Mouse (Mus musculus) MEL (cell line): Measurements from ENCODE around the gene H2afy. TPM values are rescaled to one million over a fixed set of nuclear protein-coding genes. Genes with fewer than 3 reads are reported as not detected.

Source experiments
- DNase-seq: peaks from one replicate; pipeline ENCODE4 v3.0.0; 2011; ENCODE audit warnings: low read depth, low spot score
- H3K27ac ChIP-seq: 2 replicates; pipeline ENCODE4 v1.5.1; 2012; ENCODE audit warnings: low read depth, mild to moderate bottlenecking, control low read depth, low read length, moderate library complexity; ENCODE audit not compliant: control insufficient read depth
- H3K27me3 ChIP-seq, 2 experiments: fragments of 150-350 bp in 1 of 2; sonication (generic) in 1 of 2; 2 replicates each; pipeline ENCODE4 v1.6.1; 2012; ENCODE audit warnings: low read length in 2 of 2, mild to moderate bottlenecking in 2 of 2, improper control_type of control experiment in 1 of 2, moderate library complexity in 1 of 2; ENCODE audit not compliant: insufficient read depth in 2 of 2, control insufficient read depth in 1 of 2
- H3K36me3 ChIP-seq, 2 experiments: 2 replicates each; pipeline ENCODE4 v1.6.1; 2012 to 2014; ENCODE audit warnings: low read length in 2 of 2, improper control_type of control experiment in 1 of 2, inconsistent platforms in 1 of 2, mild to moderate bottlenecking in 1 of 2; ENCODE audit not compliant: insufficient read depth in 2 of 2, control insufficient read depth in 1 of 2
- H3K4me1 ChIP-seq, 2 experiments: fragments of 150-350 bp in 1 of 2; sonication (generic) in 1 of 2; 2 replicates each; pipeline ENCODE4 v1.6.1; 2012; ENCODE audit warnings: low read length in 2 of 2, improper control_type of control experiment in 1 of 2, mild to moderate bottlenecking in 1 of 2; ENCODE audit not compliant: insufficient read depth in 2 of 2, control insufficient read depth in 1 of 2
- H3K4me3 ChIP-seq, 2 experiments: fragments of 150-350 bp in 1 of 2; sonication (generic) in 1 of 2; 2 replicates each; pipeline ENCODE4 v1.5.1; 2012; ENCODE audit warnings: low read depth in 2 of 2, low read length in 2 of 2, mild to moderate bottlenecking in 2 of 2, moderate library complexity in 2 of 2, control low read depth in 1 of 2, improper control_type of control experiment in 1 of 2; ENCODE audit not compliant: control insufficient read depth in 1 of 2, insufficient read depth in 1 of 2
- H3K79me2 ChIP-seq: 2 replicates; pipeline ENCODE4 v1.6.1; 2012; ENCODE audit warnings: mild to moderate bottlenecking, low read length, moderate library complexity; ENCODE audit not compliant: control insufficient read depth, poor library complexity, insufficient read depth
- H3K9ac ChIP-seq: 2 replicates; pipeline ENCODE4 v1.6.1; 2012; ENCODE audit warnings: low read depth, mild to moderate bottlenecking, control low read depth, low read length, moderate library complexity; ENCODE audit not compliant: control insufficient read depth, poor library complexity, severe bottlenecking
- H3K9me3 ChIP-seq: fragments of 150-350 bp; sonication (generic); replicated peaks from 2 replicates; pipeline ENCODE4 v1.6.1; 2012; ENCODE audit warnings: mild to moderate bottlenecking, low read length, improper control_type of control experiment, moderate library complexity; ENCODE audit not compliant: insufficient read depth
- BHLHE40 ChIP-seq: IDR thresholded peaks from 2 replicates; pipeline ENCODE4 v1.6.1; 2012; ENCODE audit warnings: low read depth, mild to moderate bottlenecking, inconsistent platforms, low read length, improper control_type of control experiment, borderline replicate concordance
- CHD1 ChIP-seq: IDR thresholded peaks from 2 replicates; pipeline ENCODE4 v1.6.1; 2012; ENCODE audit warnings: low read depth, mild to moderate bottlenecking, inconsistent platforms, low read length, improper control_type of control experiment
- CTCF ChIP-seq, 3 experiments: IDR thresholded peaks in 2 of 3; conservative IDR thresholded peaks in 1 of 3; 2 replicates each; pipeline ENCODE4 v1.5.1; 2011 to 2012; ENCODE audit warnings: low read length in 3 of 3, low read depth in 2 of 3, mild to moderate bottlenecking in 2 of 3, improper control_type of control experiment in 1 of 3, inconsistent platforms in 1 of 3, mixed read lengths in 1 of 3, moderate library complexity in 1 of 3; ENCODE audit not compliant: control insufficient read depth in 1 of 3, insufficient read depth in 1 of 3, poor library complexity in 1 of 3, severe bottlenecking in 1 of 3
- ELF1 ChIP-seq: IDR thresholded peaks from 2 replicates; pipeline ENCODE4 v1.6.1; 2014; ENCODE audit warnings: low read depth, mild to moderate bottlenecking, inconsistent platforms, low read length, improper control_type of control experiment, moderate library complexity
- EP300 ChIP-seq, 2 experiments: IDR thresholded peaks; 2 replicates each; pipeline ENCODE4 v1.6.1; 2011; ENCODE audit warnings: improper control_type of control experiment in 2 of 2, low read length in 2 of 2, low read depth in 1 of 2, mild to moderate bottlenecking in 1 of 2
- ETS1 ChIP-seq: IDR thresholded peaks from 2 replicates; pipeline ENCODE4 v1.6.1; 2012; ENCODE audit warnings: low read depth, mild to moderate bottlenecking, inconsistent platforms, low read length, improper control_type of control experiment, moderate library complexity
- GATA1 ChIP-seq: IDR thresholded peaks from 2 replicates; pipeline ENCODE4 v1.6.1; 2011; ENCODE audit warnings: low read depth, low read length, improper control_type of control experiment
- HCFC1 ChIP-seq: IDR thresholded peaks from 2 replicates; pipeline ENCODE4 v1.6.1; 2012; ENCODE audit warnings: low read depth, mild to moderate bottlenecking, inconsistent platforms, low read length, improper control_type of control experiment, moderate library complexity
- KAT2A ChIP-seq: conservative IDR thresholded peaks from 2 replicates; pipeline ENCODE4 v1.6.1; 2012; ENCODE audit warnings: low read depth, low read length, improper control_type of control experiment, inconsistent platforms
- MAFK ChIP-seq: IDR thresholded peaks from 2 replicates; pipeline ENCODE4 v1.6.1; 2011; ENCODE audit warnings: low read depth, mild to moderate bottlenecking, low read length, improper control_type of control experiment, borderline replicate concordance
- MAX ChIP-seq: IDR thresholded peaks from 2 replicates; pipeline ENCODE4 v1.6.1; 2011; ENCODE audit warnings: low read length, improper control_type of control experiment
- MAZ ChIP-seq: IDR thresholded peaks from 2 replicates; pipeline ENCODE4 v1.6.1; 2012; ENCODE audit warnings: low read depth, mild to moderate bottlenecking, inconsistent platforms, low read length, improper control_type of control experiment
- MYB ChIP-seq: IDR thresholded peaks from 2 replicates; pipeline ENCODE4 v1.6.1; 2011; ENCODE audit warnings: mild to moderate bottlenecking, low read depth, low read length, improper control_type of control experiment
- NELFE ChIP-seq: IDR thresholded peaks from 2 replicates; pipeline ENCODE4 v1.6.1; 2011; ENCODE audit warnings: low read depth, low read length, improper control_type of control experiment
- NRF1 ChIP-seq: IDR thresholded peaks from 2 replicates; pipeline ENCODE4 v1.6.1; 2014; ENCODE audit warnings: low read depth, mild to moderate bottlenecking, inconsistent platforms, low read length, improper control_type of control experiment, moderate library complexity; ENCODE audit not compliant: poor library complexity, insufficient read depth, severe bottlenecking
- POLR2A ChIP-seq, 2 experiments: IDR thresholded peaks; 2 replicates each; pipeline ENCODE4 v1.6.1; 2011 to 2012; ENCODE audit warnings: low read length in 2 of 2, mild to moderate bottlenecking in 2 of 2, control low read depth in 1 of 2, improper control_type of control experiment in 1 of 2, low read depth in 1 of 2, moderate library complexity in 1 of 2; ENCODE audit not compliant: control insufficient read depth in 1 of 2, insufficient read depth in 1 of 2, poor library complexity in 1 of 2
- POLR2AphosphoS2 ChIP-seq: IDR thresholded peaks from 2 replicates; pipeline ENCODE4 v1.6.1; 2011; ENCODE audit warnings: low read length, improper control_type of control experiment
- POLR2AphosphoS5 ChIP-seq: IDR thresholded peaks from 2 replicates; pipeline ENCODE4 v1.6.1; 2012; ENCODE audit warnings: low read depth, borderline replicate concordance, mild to moderate bottlenecking, inconsistent platforms, low read length, moderate library complexity, mixed read lengths
- RAD21 ChIP-seq: IDR thresholded peaks from 2 replicates; pipeline ENCODE4 v1.6.1; 2011; ENCODE audit warnings: mild to moderate bottlenecking, low read depth, low read length, improper control_type of control experiment
- SIN3A ChIP-seq: IDR thresholded peaks from 2 replicates; pipeline ENCODE4 v1.6.1; 2012; ENCODE audit warnings: low read length, improper control_type of control experiment, inconsistent platforms
- SMC3 ChIP-seq: IDR thresholded peaks from 2 replicates; pipeline ENCODE4 v1.6.1; 2011; ENCODE audit warnings: low read depth, low read length, improper control_type of control experiment
- TAL1 ChIP-seq: IDR thresholded peaks from 2 replicates; pipeline ENCODE4 v1.6.1; 2012; ENCODE audit warnings: mild to moderate bottlenecking, inconsistent platforms, low read length, moderate library complexity, mixed read lengths
- TBP ChIP-seq: IDR thresholded peaks from 2 replicates; pipeline ENCODE4 v1.8.0; 2011; ENCODE audit warnings: low read depth, low read length, improper control_type of control experiment
- TCF12 ChIP-seq: IDR thresholded peaks from 2 replicates; pipeline ENCODE4 v1.6.1; 2014; ENCODE audit warnings: low read depth, mild to moderate bottlenecking, inconsistent platforms, low read length, improper control_type of control experiment, moderate library complexity
- UBTF ChIP-seq: IDR thresholded peaks from 2 replicates; pipeline ENCODE4 v1.6.1; 2012; ENCODE audit warnings: low read depth, mild to moderate bottlenecking, inconsistent platforms, low read length, improper control_type of control experiment, moderate library complexity, borderline replicate concordance; ENCODE audit not compliant: insufficient read depth
- USF1 ChIP-seq: IDR thresholded peaks from 2 replicates; pipeline ENCODE4 v1.6.1; 2014; ENCODE audit warnings: low read depth, mild to moderate bottlenecking, inconsistent platforms, low read length, improper control_type of control experiment, moderate library complexity
- ZKSCAN1 ChIP-seq: IDR thresholded peaks from 2 replicates; pipeline ENCODE4 v1.6.1; 2012; ENCODE audit warnings: low read depth, mild to moderate bottlenecking, inconsistent platforms, low read length, improper control_type of control experiment, moderate library complexity
- ZNF384 ChIP-seq: IDR thresholded peaks from 2 replicates; pipeline ENCODE4 v1.6.1; 2012; ENCODE audit warnings: low read depth, mild to moderate bottlenecking, inconsistent platforms, low read length, improper control_type of control experiment
- polyA plus RNA-seq, 2 experiments: library from polyadenylated mRNA; stranded (reverse) in 1 of 2; unstranded in 1 of 2; fragments of >175 nt in 1 of 2; fragments of >200 nt in 1 of 2; gene quantifications; 2 replicates each; pipeline versions ENCODE4 v1.2.1 to v1.2.4; 2012; ENCODE audit warnings: low replicate concordance in 2 of 2, low read depth in 1 of 2; ENCODE audit not compliant: insufficient read length in 2 of 2, insufficient read depth in 1 of 2, missing spikeins in 1 of 2
- total RNA-seq: library from RNA; depleted of rRNA; stranded (reverse); fragments of 300-350 nt; gene quantifications from 2 replicates; pipeline ENCODE4 v1.2.3, GENCODE M21; 2012

H2afy gene
- total and polyA plus RNA-seq, 3 experiments: 159 to 245 TPM; not detected in 1

- DNase-seq: no peak
- Histone ChIP-seq H3K4me1 (no peaks in the 10 kb centered on the region), H3K9me3 (no peaks in the 10 kb centered on the region), H3K9ac (no peak overlapping the region), H3K4me3 (no peak overlapping the region), H3K27ac (no peak overlapping the region), H3K27me3 (no peaks in the 10 kb centered on the region), H3K36me3 (peaks cover 0 to 3% of the 10 kb centered on the region in 2 experiments; a peak in 1 of 4 replicates), H3K79me2 (no peaks in the 10 kb centered on the region)
- TF ChIP-seq SIN3A (no peak), TCF12 (no peak), EP300 (IDR thresholded peaks at IDR 0.05; ENCODE audit: low read depth in 1 of 2, low read length in 2 of 2) (no peak), USF1 (no peak), ETS1 (no peak), SMC3 (no peak), HCFC1 (no peak), RAD21 (no peak), UBTF (no peak), NELFE (no peak), GATA1 (no peak), MAX (no peak), MAFK (no peak), POLR2A (IDR thresholded peaks at IDR 0.05; ENCODE audit: control insufficient read depth in 1 of 2, insufficient read depth in 1 of 2, low read depth in 1 of 2, low read length in 2 of 2, poor library complexity in 1 of 2) (no peak), ZNF384 (no peak), MAZ (no peak), MYB (no peak)
Observed at GRCm38 (mm10) chr13:56093680-56094079, 42.5 kb downstream of the H2afy start.

- H3K9ac ChIP-seq: no peak overlapping the region
- no peak for DNase-seq
- H3K79me2 ChIP-seq: no peaks in the 10 kb centered on the region
- H3K4me1 ChIP-seq: no peaks in the 10 kb centered on the region
- H3K4me3 ChIP-seq: no peak overlapping the region
- H3K27ac ChIP-seq: no peak overlapping the region
- no peaks in the 10 kb centered on the region for H3K27me3 ChIP-seq
- no peak for TF ChIP-seq CHD1
- TF ChIP-seq ZNF384: no peak
- no peak for TF ChIP-seq BHLHE40
- no peak for TF ChIP-seq RAD21
- no peak for TF ChIP-seq TAL1
- no peak for TF ChIP-seq KAT2A
- TF ChIP-seq MAFK: no peak
- no peak for TF ChIP-seq TBP
- TF ChIP-seq POLR2AphosphoS5: no peak
- no peak for TF ChIP-seq ELF1
- TF ChIP-seq HCFC1: no peak
- TF ChIP-seq NRF1: no peak
- TF ChIP-seq MAX: no peak
- no peak for TF ChIP-seq ZKSCAN1
- TF ChIP-seq POLR2AphosphoS2: no peak
- no peak for TF ChIP-seq MYB
- TF ChIP-seq SMC3: no peak
- no peak for TF ChIP-seq CTCF (IDR thresholded peaks at IDR 0.05 in 2 of 3, conservative IDR thresholded peaks at IDR 0.05 in 1 of 3; ENCODE audit: control insufficient read depth in 1 of 3, insufficient read depth in 1 of 3, low read depth in 2 of 3, low read length in 3 of 3, poor library complexity in 1 of 3, severe bottlenecking in 1 of 3)
- peaks cover 0 to 7% of the 10 kb centered on the region in 2 experiments; a peak in 1 of 4 replicates for H3K36me3 ChIP-seq
- no peaks in the 10 kb centered on the region for H3K9me3 ChIP-seq
Observed at GRCm38 (mm10) chr13:56092606-56093005, 43.6 kb downstream of the H2afy start.
